Mouse (Mus musculus): ENCODE measurements around the gene Arid3b. TPM values are rescaled to one million over a fixed set of nuclear protein-coding genes. Genes with fewer than 3 reads are reported as not detected.
A peak's percentile ranks its signal among the peaks of the same experiment; 100 is the strongest.

Arid3b gene
- polyA plus RNA-seq, 1 experiment from 2014 or later: 12.3 TPM

DNA sequence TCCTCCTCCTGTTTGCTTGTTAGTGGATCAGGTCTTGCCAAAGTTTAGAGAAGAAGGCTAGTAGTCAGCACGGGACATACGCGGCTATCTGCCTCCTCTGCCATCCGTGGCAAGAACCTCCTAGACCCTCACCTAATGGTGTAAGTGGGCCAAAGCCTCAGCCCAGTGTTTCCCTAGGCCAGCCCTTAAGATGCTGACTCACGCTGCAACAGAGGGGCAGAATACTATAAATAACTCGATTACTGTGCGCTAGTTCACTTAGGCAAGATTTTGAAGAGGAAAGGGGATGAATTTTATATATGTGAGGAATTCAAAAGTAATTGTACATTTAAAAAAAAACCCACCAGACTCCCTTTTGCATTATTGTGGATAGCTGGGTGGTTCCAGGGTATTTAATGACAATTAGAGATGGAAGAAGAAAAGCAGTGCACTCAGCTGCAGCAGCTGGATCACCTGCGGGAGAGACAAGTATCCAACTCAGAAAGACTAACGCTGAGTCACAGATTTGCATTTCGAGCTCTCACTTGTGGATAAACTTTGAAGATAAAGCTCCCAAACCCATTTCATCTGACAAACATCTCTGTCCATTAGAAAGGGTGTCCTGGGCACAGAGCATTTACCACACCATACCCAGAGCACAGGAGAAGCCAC lies 31.4 kb downstream of the Arid3b start:
- no peak overlapping the region for H3K4me3 ChIP-seq
- H3K27me3 ChIP-seq: no peaks in the 10 kb centered on the region
- H3K36me3 ChIP-seq (ENCODE audit: poor library complexity, severe bottlenecking): peaks cover 13% of the 10 kb centered on the region
- no peak overlapping the region for H3K27ac ChIP-seq
- 83% methylated on average over 10 of the region's 10 CpGs for WGBS
- ATAC-seq: no peak
- no peak overlapping the region for H3K4me2 ChIP-seq
- no peaks in the 10 kb centered on the region for H3K9me3 ChIP-seq (replicated peaks)
- H3K4me1 ChIP-seq: peaks cover 41% of the 10 kb centered on the region
- no peak overlapping the region for H3K9ac ChIP-seq

DNA sequence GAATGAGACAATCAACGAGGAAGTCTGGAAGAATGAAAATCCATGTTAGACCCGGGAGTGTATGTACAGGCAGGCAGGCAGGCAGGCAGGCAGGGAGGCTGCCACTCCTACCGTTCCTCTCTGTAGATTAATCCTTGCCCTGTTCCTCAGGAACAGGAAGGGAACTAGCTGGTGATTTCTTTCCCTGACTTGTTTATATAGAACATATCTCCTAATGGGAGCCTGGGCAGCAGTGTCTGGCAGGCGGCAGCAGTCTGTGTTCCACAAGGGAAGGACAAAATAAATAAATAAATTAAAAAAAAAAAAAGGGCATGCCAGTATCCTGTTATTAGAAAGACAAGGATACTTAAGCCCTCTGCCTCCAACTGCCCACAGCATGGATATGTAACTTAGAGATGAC lies 32.8 kb downstream of the Arid3b start:
- H3K9me3 ChIP-seq (replicated peaks): no peaks in the 10 kb centered on the region
- WGBS: 36% methylated on average over 4 of the region's 4 CpGs
- peak overlapping the region; percentile 7; the same call in 1 of the 2 replicates for H3K27ac ChIP-seq
- no peak overlapping the region for H3K9ac ChIP-seq
- H3K4me2 ChIP-seq: no peak overlapping the region
- no peak for ATAC-seq
- peaks cover 43% of the 10 kb centered on the region for H3K4me1 ChIP-seq
- H3K4me3 ChIP-seq: no peak overlapping the region
- H3K36me3 ChIP-seq (ENCODE audit: poor library complexity, severe bottlenecking): peaks cover 21% of the 10 kb centered on the region
- no peaks in the 10 kb centered on the region for H3K27me3 ChIP-seq

DNA sequence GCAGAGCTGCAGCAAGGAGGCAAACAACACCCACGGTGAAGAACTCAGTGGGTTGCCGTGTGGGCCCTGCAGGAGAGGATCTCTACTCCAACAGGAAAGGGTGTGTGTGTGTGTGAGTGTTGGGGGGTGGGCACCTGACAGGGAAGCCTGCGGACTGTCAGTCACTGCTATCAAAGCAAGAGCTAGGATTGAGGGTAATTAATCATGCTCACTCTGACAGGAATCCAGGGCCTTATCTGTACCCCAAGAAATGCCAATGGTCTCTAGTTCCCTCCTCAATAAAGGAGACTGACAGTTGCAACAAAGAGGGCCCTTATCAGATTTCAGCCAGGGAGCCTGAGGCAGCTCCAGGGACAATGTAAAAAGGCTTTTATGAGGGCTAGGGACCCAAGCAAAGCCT lies 33.5 kb downstream of the Arid3b start:
- H3K4me3 ChIP-seq: no peak overlapping the region
- peaks cover 22% of the 10 kb centered on the region for H3K36me3 ChIP-seq (ENCODE audit: poor library complexity, severe bottlenecking)
- 18% methylated on average over 3 of the region's 3 CpGs for WGBS
- ATAC-seq: no peak
- no peaks in the 10 kb centered on the region for H3K27me3 ChIP-seq
- H3K4me1 ChIP-seq: peaks cover 43% of the 10 kb centered on the region
- peak overlapping the region; percentile 7; the same call in 1 of the 2 replicates for H3K27ac ChIP-seq
- no peak overlapping the region for H3K4me2 ChIP-seq
- H3K9me3 ChIP-seq (replicated peaks): no peaks in the 10 kb centered on the region
- no peak overlapping the region for H3K9ac ChIP-seq

DNA sequence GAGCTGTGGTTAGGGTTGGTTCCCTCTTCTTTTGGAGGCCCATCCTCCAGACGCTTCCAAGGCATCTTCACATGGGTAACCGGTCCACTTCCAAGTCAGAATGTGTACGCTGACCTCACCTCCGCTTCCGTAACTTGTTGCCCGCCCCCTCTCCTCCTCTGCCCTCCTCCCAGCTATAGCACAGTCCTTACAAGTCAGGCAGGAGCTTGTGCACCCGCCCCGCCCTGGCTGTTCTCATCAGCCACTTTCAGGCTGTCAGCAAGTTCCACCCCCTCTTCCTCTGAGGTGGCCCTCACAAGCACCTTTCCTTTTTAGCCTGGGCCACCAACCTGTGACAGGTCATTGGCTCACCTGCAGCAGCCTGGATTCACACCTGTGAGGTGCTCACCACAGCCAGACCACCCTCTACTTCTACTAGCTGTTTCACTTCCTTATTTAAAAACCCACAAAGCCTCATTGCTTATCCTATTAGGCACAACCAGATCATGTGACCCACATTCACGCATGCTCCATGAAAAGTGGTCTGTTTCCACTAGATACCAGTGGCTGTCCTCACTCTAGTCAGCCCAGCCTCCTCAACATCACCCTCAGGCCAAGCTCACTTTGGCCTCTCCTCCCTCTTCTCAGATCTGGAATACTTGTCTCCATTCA lies 36.1 kb downstream of the Arid3b start:
- H3K4me1 ChIP-seq: peaks cover 31% of the 10 kb centered on the region
- WGBS: 93% methylated on average over 9 of the region's 9 CpGs
- no peak overlapping the region for H3K9ac ChIP-seq
- H3K36me3 ChIP-seq (ENCODE audit: poor library complexity, severe bottlenecking): peaks cover 40% of the 10 kb centered on the region
- H3K27me3 ChIP-seq: no peaks in the 10 kb centered on the region
- no peak overlapping the region for H3K4me2 ChIP-seq
- no peak overlapping the region for H3K27ac ChIP-seq
- H3K9me3 ChIP-seq (replicated peaks): no peaks in the 10 kb centered on the region
- no peak overlapping the region for H3K4me3 ChIP-seq
- ATAC-seq: no peak

DNA sequence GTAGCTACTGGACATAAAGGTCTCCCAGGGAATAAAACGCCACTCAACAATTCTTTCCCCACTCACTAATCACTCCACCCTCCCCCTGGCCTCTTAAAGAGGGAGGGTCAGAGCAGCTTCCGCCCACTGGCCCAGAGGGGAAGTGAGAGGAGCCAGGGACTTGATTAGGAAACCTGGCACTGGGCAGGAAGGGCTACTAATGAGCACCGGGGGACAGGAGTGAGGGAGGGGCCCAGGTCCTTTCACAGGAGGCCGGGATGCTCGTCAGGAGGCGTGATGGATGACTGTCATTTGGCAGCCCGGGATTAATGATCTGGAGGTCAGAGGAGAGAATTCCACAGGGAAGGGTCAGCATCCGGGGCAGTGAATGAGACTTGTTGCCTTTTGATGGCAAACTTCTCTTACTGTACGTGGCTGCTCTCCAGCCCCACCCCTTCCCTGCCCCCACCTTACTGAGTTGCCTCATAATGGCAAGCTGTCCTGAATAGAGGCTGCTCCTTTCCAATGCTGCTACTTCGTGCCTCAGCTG lies 37.8 kb downstream of the Arid3b start:
- Histone ChIP-seq H3K36me3 (ENCODE audit: poor library complexity, severe bottlenecking) (peaks cover 55% of the 10 kb centered on the region), H3K27me3 (no peaks in the 10 kb centered on the region), H3K4me3 (no peak overlapping the region), H3K27ac (0 out of 2 replicates have a peak overlapping the region, but pooled peaks have one; percentile 8), H3K9me3 (replicated peaks) (no peaks in the 10 kb centered on the region), H3K9ac (0 out of 2 replicates have a peak overlapping the region, but pooled peaks have one; percentile 23), H3K4me1 (peaks cover 30% of the 10 kb centered on the region), H3K4me2 (no peak overlapping the region; the same call in 1 of the 2 replicates)
- peak; percentile 62; the same call in 1 of the 2 replicates for ATAC-seq
- WGBS: 2% methylated on average over 10 of the region's 10 CpGs

DNA sequence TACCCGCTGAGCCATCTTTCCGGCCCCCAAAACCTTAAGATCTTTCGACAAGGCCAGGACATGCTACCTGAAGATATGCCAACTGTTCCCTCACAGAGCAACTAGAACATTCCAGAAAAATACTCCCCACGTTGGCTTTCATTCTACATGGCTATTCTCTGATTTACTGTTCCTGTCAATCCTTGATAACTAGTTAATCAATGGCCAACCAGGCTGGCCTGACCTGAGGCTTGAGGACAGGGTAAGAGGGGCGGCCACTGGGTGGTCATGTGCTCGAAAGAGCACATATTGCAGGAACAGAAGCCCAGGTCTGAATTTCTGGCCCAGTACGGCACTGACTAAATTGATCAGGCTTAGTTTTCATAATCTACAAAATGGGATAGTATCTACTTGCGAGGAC lies 39.1 kb downstream of the Arid3b start:
- 96% methylated on average over 8 of the region's 8 CpGs for WGBS
- no peaks in the 10 kb centered on the region for H3K27me3 ChIP-seq
- H3K9me3 ChIP-seq (replicated peaks): no peaks in the 10 kb centered on the region
- peaks cover 67% of the 10 kb centered on the region for H3K36me3 ChIP-seq (ENCODE audit: poor library complexity, severe bottlenecking)
- ATAC-seq: no peak
- no peak overlapping the region for H3K27ac ChIP-seq
- H3K4me3 ChIP-seq: no peak overlapping the region
- H3K4me1 ChIP-seq: peaks cover 20% of the 10 kb centered on the region
- H3K4me2 ChIP-seq: no peak overlapping the region
- no peak overlapping the region for H3K9ac ChIP-seq

DNA sequence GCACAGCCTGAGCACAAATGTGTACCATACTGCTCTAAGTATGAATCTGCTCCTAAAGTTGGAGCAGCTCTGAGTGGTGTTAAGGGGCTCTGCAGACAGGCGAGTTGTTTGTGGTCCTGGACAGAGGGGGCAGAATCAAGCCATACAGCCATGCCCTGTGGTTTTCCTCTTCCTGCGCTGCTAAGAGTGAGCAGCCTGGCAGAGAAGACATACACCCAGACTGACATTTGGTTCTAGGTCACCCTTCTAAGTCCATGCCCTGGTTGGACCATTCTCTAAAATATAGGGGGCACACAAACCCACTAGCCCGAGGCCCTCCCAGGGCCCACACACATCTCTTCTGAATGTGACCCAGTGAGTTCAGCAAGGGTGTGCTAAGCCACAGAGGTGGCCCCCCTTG lies 46.9 kb downstream of the Arid3b start:
- WGBS: 89% methylated on average over 3 of the region's 3 CpGs
- Histone ChIP-seq H3K4me1 (no peaks in the 10 kb centered on the region), H3K9ac (no peak overlapping the region), H3K36me3 (ENCODE audit: poor library complexity, severe bottlenecking) (peaks cover 57% of the 10 kb centered on the region), H3K4me3 (no peak overlapping the region), H3K9me3 (replicated peaks) (no peaks in the 10 kb centered on the region), H3K4me2 (no peak overlapping the region), H3K27ac (no peak overlapping the region), H3K27me3 (no peaks in the 10 kb centered on the region)
- no peak for ATAC-seq

DNA sequence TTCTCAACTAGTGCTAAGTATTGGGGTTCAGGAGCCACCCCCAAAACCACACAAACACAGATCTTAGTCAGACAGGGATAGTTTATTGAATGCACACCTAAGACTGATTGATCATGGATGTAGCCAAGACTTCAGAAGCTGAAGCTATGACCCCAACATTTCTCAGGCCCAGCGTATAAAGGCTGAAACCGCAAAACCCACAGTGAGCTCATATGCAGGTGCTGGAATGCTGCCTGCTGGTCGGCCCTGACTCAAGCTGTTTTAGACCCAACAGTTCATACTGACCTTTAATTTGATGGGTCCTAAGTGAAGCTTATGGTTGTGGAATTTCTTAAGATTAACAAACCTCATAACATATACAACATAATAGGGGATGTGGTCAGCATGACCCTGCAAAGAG lies 53.9 kb downstream of the Arid3b start:
- Histone ChIP-seq H3K27ac (no peak overlapping the region), H3K36me3 (ENCODE audit: poor library complexity, severe bottlenecking) (peaks cover 8% of the 10 kb centered on the region), H3K4me3 (no peak overlapping the region), H3K4me1 (no peaks in the 10 kb centered on the region), H3K9me3 (replicated peaks) (no peaks in the 10 kb centered on the region), H3K4me2 (no peak overlapping the region), H3K9ac (no peak overlapping the region), H3K27me3 (no peaks in the 10 kb centered on the region)
- no peak for ATAC-seq
- 95% methylated on average over 3 of the region's 3 CpGs for WGBS

DNA sequence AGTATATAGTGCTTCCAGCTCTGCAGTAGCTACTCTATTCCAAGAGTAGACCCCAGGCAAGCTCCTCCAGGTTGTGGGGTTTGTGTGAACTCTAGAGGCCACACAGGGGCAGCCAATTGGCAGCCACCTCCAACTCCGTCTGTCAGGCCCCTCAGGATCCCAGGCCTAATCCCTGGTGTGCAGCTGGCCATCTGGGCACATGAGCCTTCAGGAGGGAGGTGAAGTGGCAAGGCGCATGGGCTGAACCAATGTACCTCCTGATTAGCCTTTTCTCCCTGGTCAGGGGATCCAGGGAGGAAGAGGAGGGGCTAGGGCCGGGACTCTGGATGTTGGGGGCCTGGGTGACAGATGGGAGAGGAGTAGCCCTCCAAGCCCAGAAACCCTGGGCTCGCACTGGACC lies 60.9 kb downstream of the Arid3b start:
- ATAC-seq: no peak
- no peaks in the 10 kb centered on the region for H3K27me3 ChIP-seq
- no peak overlapping the region for H3K4me3 ChIP-seq

DNA sequence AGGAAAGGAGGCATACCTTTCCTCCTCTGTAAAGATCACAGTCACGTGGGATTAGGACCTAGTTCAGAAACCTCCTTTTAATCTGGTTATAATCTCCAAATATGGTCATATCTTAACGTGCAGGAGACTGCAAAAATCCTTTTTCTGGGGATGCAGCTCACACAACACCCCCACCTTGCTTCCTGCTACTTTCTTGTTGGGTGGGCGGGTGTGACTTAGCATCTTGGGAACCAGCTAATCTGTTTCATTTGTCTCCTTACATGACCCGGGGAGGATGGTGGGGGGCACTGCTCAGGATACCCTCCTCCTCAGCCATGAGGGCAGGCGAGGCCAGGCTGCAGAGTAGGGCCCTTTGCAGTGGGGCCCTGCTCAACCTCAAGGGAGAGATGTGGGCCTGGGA lies 61.6 kb downstream of the Arid3b start:
- Histone ChIP-seq H3K4me3 (no peak overlapping the region), H3K27ac (no peak overlapping the region), H3K9ac (no peak overlapping the region), H3K4me2 (no peak overlapping the region), H3K4me1 (no peaks in the 10 kb centered on the region), H3K36me3 (ENCODE audit: poor library complexity, severe bottlenecking) (0 out of 2 replicates have a peak, but pooled peaks cover 3% of the 10 kb centered on the region), H3K9me3 (replicated peaks) (no peaks in the 10 kb centered on the region), H3K27me3 (no peaks in the 10 kb centered on the region)
- 71% methylated on average over 5 of the region's 5 CpGs for WGBS
- ATAC-seq: no peak

More for the DNA sequence above, 60.9 kb downstream of the Arid3b start:
- WGBS: 73% methylated on average over 4 of the region's 4 CpGs
- Histone ChIP-seq H3K4me1 (no peaks in the 10 kb centered on the region), H3K4me2 (no peak overlapping the region), H3K9me3 (replicated peaks) (no peaks in the 10 kb centered on the region), H3K36me3 (ENCODE audit: poor library complexity, severe bottlenecking) (0 out of 2 replicates have a peak, but pooled peaks cover 3% of the 10 kb centered on the region), H3K9ac (no peak overlapping the region), H3K27ac (no peak overlapping the region)

DNA sequence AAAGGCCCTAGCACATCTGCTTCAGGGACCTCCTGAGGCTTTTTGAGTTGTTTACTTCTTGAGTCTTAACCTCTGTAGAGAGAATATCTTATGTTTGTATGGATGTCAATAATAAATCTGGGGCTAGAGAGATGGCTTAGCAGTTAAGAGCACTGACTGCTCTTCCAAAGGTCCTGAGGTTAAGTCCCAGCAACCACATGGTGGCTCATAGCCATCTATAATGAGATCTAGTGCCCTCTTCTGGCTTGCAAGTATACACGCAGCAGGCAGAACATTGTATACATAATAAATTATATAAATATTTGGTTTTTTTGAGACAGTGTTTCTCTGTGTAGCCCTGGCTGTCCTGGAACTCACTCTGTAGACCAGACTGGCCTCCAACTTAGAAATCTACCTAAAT lies 62.4 kb downstream of the Arid3b start:
- 3% methylated on average over 1 of the region's 1 CpGs for WGBS
- Histone ChIP-seq H3K4me3 (no peak overlapping the region), H3K27me3 (no peaks in the 10 kb centered on the region), H3K9ac (no peak overlapping the region), H3K27ac (no peak overlapping the region), H3K9me3 (replicated peaks) (no peaks in the 10 kb centered on the region), H3K4me2 (no peak overlapping the region), H3K4me1 (no peaks in the 10 kb centered on the region), H3K36me3 (ENCODE audit: poor library complexity, severe bottlenecking) (0 out of 2 replicates have a peak, but pooled peaks cover 3% of the 10 kb centered on the region)
- ATAC-seq: no peak

DNA sequence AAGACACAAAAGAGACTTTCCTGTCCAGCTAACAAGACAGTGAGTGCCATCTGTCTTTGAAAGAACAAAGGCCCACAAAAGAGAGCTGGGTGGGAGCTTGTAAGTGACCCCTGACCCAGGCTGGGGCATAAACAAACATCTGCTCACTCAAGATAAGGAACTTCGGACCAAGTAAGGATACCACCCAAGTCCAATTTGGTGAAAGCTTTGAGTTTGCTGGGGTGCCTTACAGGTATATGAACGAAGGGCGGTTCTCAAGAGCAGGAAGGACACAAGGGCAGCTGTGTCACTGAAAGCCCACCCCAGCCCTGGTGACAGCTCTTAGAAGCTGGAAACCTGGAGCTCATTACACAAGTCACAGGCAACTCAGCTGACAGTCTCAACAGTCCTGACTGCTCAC lies 62.8 kb downstream of the Arid3b start:
- no peaks in the 10 kb centered on the region for H3K9me3 ChIP-seq (replicated peaks)
- no peak overlapping the region for H3K9ac ChIP-seq
- no peak overlapping the region for H3K27ac ChIP-seq
- H3K4me1 ChIP-seq: no peaks in the 10 kb centered on the region
- no peak overlapping the region for H3K4me3 ChIP-seq
- ATAC-seq: no peak
- no peak overlapping the region for H3K4me2 ChIP-seq
- 84% methylated on average over 3 of the region's 3 CpGs for WGBS
- no peaks in the 10 kb centered on the region for H3K27me3 ChIP-seq
- 0 out of 2 replicates have a peak, but pooled peaks cover 3% of the 10 kb centered on the region for H3K36me3 ChIP-seq (ENCODE audit: poor library complexity, severe bottlenecking)
